Mouse (Mus musculus): ENCODE data around the gene Gm28047. TPM values are rescaled to one million over a fixed set of nuclear protein-coding genes. Genes with fewer than 3 reads are reported as not detected.

Gene Gm28047
- polyA plus RNA-seq, 1 experiment from 2014 or later = not detected

- no peaks in the 10 kb centered on the region for H3K9me3 ChIP-seq
- H3K27me3 ChIP-seq (replicated peaks; ENCODE audit: low read depth, poor library complexity, severe bottlenecking) = no peaks in the 10 kb centered on the region
- 92% methylated on average over 1 of the region's 1 CpGs for WGBS
- no peak overlapping the region for H3K27ac ChIP-seq (replicated peaks)
- H3K4me1 ChIP-seq = peaks cover 32% of the 10 kb centered on the region
- no peak for DNase-seq (ENCODE audit: low spot score)
- H3K36me3 ChIP-seq (replicated peaks) = peaks cover 66% of the 10 kb centered on the region
- no peak overlapping the region for H3K4me3 ChIP-seq
These were observed 118.0 kb downstream of the Gm28047 start for GRCm38 (mm10) chr15:102506864-102507263.

DNA sequence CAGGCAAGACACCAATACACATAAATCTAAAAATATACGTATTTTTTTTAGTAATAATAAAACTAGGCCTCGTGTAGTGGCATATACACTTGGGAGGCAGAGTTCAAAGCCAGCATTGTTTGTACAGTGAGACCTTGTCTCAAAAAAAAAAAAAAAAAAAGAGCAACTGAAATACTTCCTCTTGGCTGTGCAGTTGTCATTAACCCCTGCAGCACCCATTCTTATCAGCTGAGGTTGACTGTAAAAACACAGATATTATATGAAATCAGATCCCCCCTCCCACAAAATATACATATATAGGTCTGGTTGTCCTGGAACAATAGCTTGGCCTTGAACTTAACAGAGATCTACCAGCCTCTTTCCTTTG is 118.4 kb downstream of the Gm28047 start:
- Histone ChIP-seq H3K4me1 (peaks cover 28% of the 10 kb centered on the region), H3K9me3 (no peaks in the 10 kb centered on the region), H3K27me3 (replicated peaks; ENCODE audit: low read depth, poor library complexity, severe bottlenecking) (no peaks in the 10 kb centered on the region), H3K36me3 (replicated peaks) (peaks cover 70% of the 10 kb centered on the region), H3K27ac (replicated peaks) (no peak overlapping the region), H3K4me3 (no peak overlapping the region)
- no peak for DNase-seq (ENCODE audit: low spot score)
- 69% methylated on average over 2 of the region's 2 CpGs for WGBS

GRCm38 (mm10) chr15:102505770-102506463 is 119.0 kb downstream of the Gm28047 start:
- no peak for DNase-seq (ENCODE audit: low spot score)
- Histone ChIP-seq H3K36me3 (replicated peaks) (peaks cover 76% of the 10 kb centered on the region), H3K4me1 (peaks cover 22% of the 10 kb centered on the region), H3K27me3 (replicated peaks; ENCODE audit: low read depth, poor library complexity, severe bottlenecking) (no peaks in the 10 kb centered on the region), H3K4me3 (no peak overlapping the region), H3K27ac (replicated peaks) (no peak overlapping the region), H3K9me3 (no peaks in the 10 kb centered on the region)
- WGBS = 92% methylated on average over 9 of the region's 9 CpGs

- Histone ChIP-seq H3K9me3 (no peaks in the 10 kb centered on the region), H3K27me3 (replicated peaks; ENCODE audit: low read depth, poor library complexity, severe bottlenecking) (no peaks in the 10 kb centered on the region), H3K27ac (replicated peaks) (no peak overlapping the region), H3K4me1 (peaks cover 15% of the 10 kb centered on the region), H3K4me3 (no peak overlapping the region), H3K36me3 (replicated peaks) (peaks cover 83% of the 10 kb centered on the region)
- no peak for DNase-seq (ENCODE audit: low spot score)
- WGBS = 79% methylated on average over 12 of the region's 12 CpGs
These were observed 119.6 kb downstream of the Gm28047 start for GRCm38 (mm10) chr15:102505073-102505769.

DNA sequence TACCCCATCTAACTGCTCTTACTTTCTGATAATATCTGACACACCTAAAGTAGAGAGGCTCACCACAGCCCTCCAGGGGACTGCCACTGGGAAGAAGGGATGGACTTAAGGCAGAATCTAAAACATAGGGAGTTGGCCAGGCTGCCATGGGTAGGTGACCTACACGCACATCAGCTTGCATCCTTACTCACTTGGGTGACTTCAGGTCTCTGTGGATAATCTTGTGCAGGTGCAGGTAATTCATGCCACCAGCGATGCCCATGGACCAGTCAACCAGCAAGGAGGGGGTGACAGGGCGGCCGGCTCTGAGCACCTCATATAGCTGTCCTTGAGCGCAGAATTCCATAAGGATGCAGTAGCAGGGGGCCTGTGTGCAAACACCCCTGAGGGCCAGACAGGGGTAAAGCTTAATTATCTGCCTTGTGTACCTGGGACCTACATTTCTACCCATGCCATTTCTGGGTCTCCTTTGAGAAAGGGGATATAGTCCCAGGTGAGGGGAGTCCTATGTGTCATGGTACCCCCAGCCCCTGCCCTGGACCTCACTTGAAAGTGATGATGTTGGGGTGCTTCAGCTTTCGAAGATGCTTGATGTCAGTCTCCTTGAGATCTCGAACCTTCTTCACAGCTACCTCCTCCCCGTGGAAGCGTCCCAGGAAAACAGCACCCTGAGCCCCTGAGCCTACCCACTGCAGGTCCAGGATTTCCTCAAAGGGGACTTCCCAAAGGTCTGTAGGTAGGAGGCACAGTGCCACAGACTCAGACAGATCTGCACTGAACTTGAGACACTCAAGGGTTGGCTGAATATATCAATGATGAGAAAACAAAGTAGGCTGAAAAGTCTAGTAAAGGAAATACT is 120.7 kb downstream of the Gm28047 start:
- DNase-seq (ENCODE audit: low spot score) = no peak
- Histone ChIP-seq H3K9me3 (no peaks in the 10 kb centered on the region), H3K36me3 (replicated peaks) (peaks cover 93% of the 10 kb centered on the region), H3K4me1 (peaks cover 6% of the 10 kb centered on the region; the same call in 1 of the 2 replicates), H3K27ac (replicated peaks) (no peak overlapping the region), H3K4me3 (no peak overlapping the region), H3K27me3 (replicated peaks; ENCODE audit: low read depth, poor library complexity, severe bottlenecking) (no peaks in the 10 kb centered on the region)
- 89% methylated on average over 9 of the region's 9 CpGs for WGBS

- Histone ChIP-seq H3K4me3 (no peak within 1 kb of the TSS), H3K9me3 (no peaks in the 10 kb centered on the region), H3K4me1 (peaks cover 6% of the 10 kb centered on the region; the same call in 1 of the 2 replicates), H3K27ac (replicated peaks) (no peak within 1 kb of the TSS), H3K36me3 (replicated peaks) (peaks cover 95% of the 10 kb centered on the region), H3K27me3 (replicated peaks; ENCODE audit: low read depth, poor library complexity, severe bottlenecking) (no peaks in the 10 kb centered on the region)
- DNase-seq (ENCODE audit: low spot score) = no peak
- 93% methylated on average over 1 of the region's 1 CpGs for WGBS
These were observed 121.4 kb downstream of the Gm28047 start, which contains the start of gene Gm10337 for GRCm38 (mm10) chr15:102503447-102503846. Gm10337 (plus strand) TSS chr15:102503722.

- WGBS = 78% methylated on average over 9 of the region's 9 CpGs
- H3K4me1 ChIP-seq = peaks cover 6% of the 10 kb centered on the region; the same call in 1 of the 2 replicates
- H3K4me3 ChIP-seq = no peak overlapping the region
- peaks cover 96% of the 10 kb centered on the region for H3K36me3 ChIP-seq (replicated peaks)
- DNase-seq (ENCODE audit: low spot score) = no peak
- H3K27me3 ChIP-seq (replicated peaks; ENCODE audit: low read depth, poor library complexity, severe bottlenecking) = no peaks in the 10 kb centered on the region
- no peak overlapping the region for H3K27ac ChIP-seq (replicated peaks)
- no peaks in the 10 kb centered on the region for H3K9me3 ChIP-seq
These were observed 122.5 kb downstream of the Gm28047 start for GRCm38 (mm10) chr15:102502254-102502840.

DNA sequence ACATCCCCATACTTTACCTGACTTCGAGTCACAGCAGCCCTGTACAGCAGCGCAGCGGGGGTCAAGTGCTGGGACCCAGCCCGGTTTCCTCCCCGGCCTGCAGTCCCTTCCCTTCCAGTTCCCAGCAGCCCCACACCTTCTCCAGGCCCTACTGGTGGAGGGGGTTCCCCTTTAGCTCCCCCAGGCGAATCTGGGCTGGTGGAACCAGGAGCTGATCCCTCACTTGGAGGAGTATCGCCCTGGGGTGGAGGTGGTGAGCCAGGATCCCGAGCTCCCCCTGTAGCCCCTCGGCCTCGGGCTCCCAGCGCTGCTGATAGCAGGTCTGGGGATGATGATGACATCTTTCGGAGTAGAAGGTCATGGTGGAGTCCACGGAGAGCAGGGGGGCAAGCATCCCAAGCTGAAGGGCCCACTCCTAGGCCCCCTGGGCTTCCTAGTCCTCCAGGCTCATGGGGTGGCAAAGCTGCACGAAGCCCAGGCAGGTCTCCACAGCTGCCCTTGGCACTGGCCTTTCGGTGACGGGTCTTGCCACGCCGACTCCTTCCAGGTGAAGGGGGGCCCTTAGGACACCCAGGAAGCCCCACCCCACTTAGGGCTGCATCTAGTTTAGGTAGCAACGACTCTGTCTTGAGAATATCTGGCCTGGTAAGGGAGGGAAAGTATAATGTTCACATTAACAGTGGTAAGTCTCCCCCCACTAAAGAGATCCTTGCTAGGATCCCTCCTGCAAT is 123.6 kb downstream of the Gm28047 start:
- DNase-seq (ENCODE audit: low spot score) = no peak

DNA sequence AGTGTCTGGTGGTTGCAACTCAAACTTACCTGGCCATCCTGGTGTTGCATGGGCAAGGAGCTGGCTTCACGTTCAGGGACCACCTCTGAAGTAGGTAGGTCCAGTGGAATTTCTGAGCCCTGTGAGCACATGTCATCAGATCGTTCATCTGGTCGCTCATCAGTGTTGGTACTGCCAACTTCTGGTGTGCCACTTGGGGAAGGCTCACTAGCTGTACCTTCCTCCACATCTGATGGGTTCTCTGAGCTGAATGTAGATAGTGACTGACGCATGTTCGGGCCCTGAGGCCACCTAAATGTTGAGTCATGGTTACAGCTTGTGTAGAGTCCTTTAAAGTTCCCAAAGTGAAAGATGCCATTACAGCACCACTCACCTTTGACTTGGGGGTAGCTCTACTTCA is 124.4 kb downstream of the Gm28047 start:
- DNase-seq (ENCODE audit: low spot score) = no peak
- H3K9me3 ChIP-seq = no peaks in the 10 kb centered on the region
- no peak overlapping the region for H3K27ac ChIP-seq (replicated peaks)
- peaks cover 99% of the 10 kb centered on the region for H3K36me3 ChIP-seq (replicated peaks)
- H3K4me3 ChIP-seq = no peak overlapping the region
- peaks cover 3% of the 10 kb centered on the region; the same call in 1 of the 2 replicates for H3K4me1 ChIP-seq
- 94% methylated on average over 5 of the region's 5 CpGs for WGBS
- H3K27me3 ChIP-seq (replicated peaks; ENCODE audit: low read depth, poor library complexity, severe bottlenecking) = no peaks in the 10 kb centered on the region

More for the DNA sequence above, 123.6 kb downstream of the Gm28047 start:
- Histone ChIP-seq H3K36me3 (replicated peaks) (peaks cover 99% of the 10 kb centered on the region), H3K4me1 (peaks cover 6% of the 10 kb centered on the region; the same call in 1 of the 2 replicates), H3K27me3 (replicated peaks; ENCODE audit: low read depth, poor library complexity, severe bottlenecking) (no peaks in the 10 kb centered on the region), H3K4me3 (no peak overlapping the region), H3K9me3 (no peaks in the 10 kb centered on the region), H3K27ac (replicated peaks) (no peak overlapping the region)
- WGBS = 89% methylated on average over 19 of the region's 19 CpGs

DNA sequence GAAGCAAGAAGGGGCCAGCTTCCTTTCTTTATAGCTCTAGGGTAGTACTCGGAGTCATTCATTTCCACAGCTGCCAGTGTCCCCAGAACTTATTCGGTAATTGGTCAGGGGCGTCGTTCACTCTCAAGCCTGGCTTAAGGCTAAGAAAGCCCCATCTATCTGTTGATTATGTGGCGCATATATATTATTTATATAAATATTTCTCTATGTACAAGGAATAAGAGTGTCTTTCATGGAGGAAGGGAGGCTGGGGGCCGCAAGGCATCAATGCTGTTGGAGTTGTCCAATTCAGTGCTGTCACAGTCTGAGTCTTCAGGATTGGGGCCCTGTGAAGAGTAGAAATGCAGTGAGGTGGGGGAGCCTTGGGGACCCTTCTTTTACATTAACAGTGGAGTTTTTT is 125.0 kb downstream of the Gm28047 start:
- H3K4me1 ChIP-seq = no peaks in the 10 kb centered on the region
- H3K27me3 ChIP-seq (replicated peaks; ENCODE audit: low read depth, poor library complexity, severe bottlenecking) = no peaks in the 10 kb centered on the region
- H3K27ac ChIP-seq (replicated peaks) = no peak overlapping the region
- 92% methylated on average over 6 of the region's 6 CpGs for WGBS
- no peak for DNase-seq (ENCODE audit: low spot score)
- no peaks in the 10 kb centered on the region for H3K9me3 ChIP-seq
- H3K4me3 ChIP-seq = no peak overlapping the region
- H3K36me3 ChIP-seq (replicated peaks) = peaks cover 99% of the 10 kb centered on the region

GRCm38 (mm10) chr15:102499370-102499769 is 125.5 kb downstream of the Gm28047 start:
- Histone ChIP-seq H3K27me3 (replicated peaks; ENCODE audit: low read depth, poor library complexity, severe bottlenecking) (no peaks in the 10 kb centered on the region), H3K36me3 (replicated peaks) (peaks cover 99% of the 10 kb centered on the region), H3K27ac (replicated peaks) (no peak overlapping the region), H3K4me3 (no peak overlapping the region), H3K4me1 (no peaks in the 10 kb centered on the region), H3K9me3 (no peaks in the 10 kb centered on the region)
- 82% methylated on average over 3 of the region's 3 CpGs for WGBS
- no peak for DNase-seq (ENCODE audit: low spot score)
